Mouse (Mus musculus): ENCODE data around the gene Ppp1r15b. TPM values are rescaled to one million over a fixed set of nuclear protein-coding genes. Genes with fewer than 3 reads are reported as not detected.

Ppp1r15b gene
- polyA plus RNA-seq (2012; fragmentation: generic; extraction: Trizol), result 28.0 TPM
- long read RNA-seq, experiment 1, full-length matches to known transcripts, result 5 of 13 reads
- long read RNA-seq, experiment 1, partial matches to known transcripts, result 0 of 13 reads
- long read RNA-seq, experiment 1, other reads (novel, unspliced or antisense), result 8 of 13 reads
- long read RNA-seq, experiment 2, full-length matches to known transcripts, result 223 of 229 reads
- long read RNA-seq, experiment 2, partial matches to known transcripts, result 0 of 229 reads
- long read RNA-seq, experiment 2, other reads (novel, unspliced or antisense), result 6 of 229 reads

- TF ChIP-seq MAX (IDR thresholded peaks at IDR 0.05) (peak; percentile 97), CEBPB (IDR thresholded peaks at IDR 0.05; ENCODE audit: low read depth) (peak; percentile 81), MYOG (IDR thresholded peaks at IDR 0.05; ENCODE audit: control insufficient read depth, extremely low read depth, insufficient read length) (no peak), USF1 (IDR thresholded peaks at IDR 0.05; ENCODE audit: low read depth) (no peak), MYOD1 (IDR thresholded peaks at IDR 0.05; ENCODE audit: control insufficient read depth, insufficient read length, low read depth) (no peak), FOSL1 (IDR thresholded peaks at IDR 0.05; ENCODE audit: insufficient read depth, low read length, poor library complexity, severe bottlenecking) (peak; percentile 10)
- peaks cover 48% of the 10 kb centered on the region for H3K79me2 ChIP-seq (ENCODE audit: control insufficient read depth, insufficient read depth)
- peak within 1 kb of the TSS; percentile 100 for H3K4me3 ChIP-seq (ENCODE audit: insufficient read depth, poor library complexity, severe bottlenecking)
- H3ac ChIP-seq (ENCODE audit: control insufficient read depth, insufficient read length, low read depth), result peak within 1 kb of the TSS; percentile 84
- H3K36me3 ChIP-seq (ENCODE audit: control insufficient read depth, insufficient read depth), result peaks cover 35% of the 10 kb centered on the region
- H3K27me3 ChIP-seq (ENCODE audit: control insufficient read depth, insufficient read depth, insufficient read length), result no peaks in the 10 kb centered on the region
- H3K79me3 ChIP-seq (ENCODE audit: low read depth), result peaks cover 45% of the 10 kb centered on the region
Measured at GRCm38 (mm10) chr1:133130638-133131560, at the start of gene Ppp1r15b. Ppp1r15b (plus strand) TSS chr1:133131143.

- H3K79me3 ChIP-seq (ENCODE audit: low read depth), result no peaks in the 10 kb centered on the region
- H3K36me3 ChIP-seq (ENCODE audit: control insufficient read depth, insufficient read depth), result no peaks in the 10 kb centered on the region
- no peak for TF ChIP-seq MAX (IDR thresholded peaks at IDR 0.05)
- TF ChIP-seq MYOD1 (IDR thresholded peaks at IDR 0.05; ENCODE audit: control insufficient read depth, insufficient read length, low read depth), result no peak
- no peak for TF ChIP-seq USF1 (IDR thresholded peaks at IDR 0.05; ENCODE audit: low read depth)
- TF ChIP-seq CTCF (IDR thresholded peaks at IDR 0.05; ENCODE audit: control insufficient read depth, insufficient read depth, insufficient read length), result no peak
- no peak for TF ChIP-seq CEBPB (IDR thresholded peaks at IDR 0.05; ENCODE audit: low read depth)
- TF ChIP-seq MYOG (IDR thresholded peaks at IDR 0.05; ENCODE audit: control insufficient read depth, extremely low read depth, insufficient read length), result no peak
- TF ChIP-seq FOSL1 (IDR thresholded peaks at IDR 0.05; ENCODE audit: insufficient read depth, low read length, poor library complexity, severe bottlenecking), result no peak
- no peak overlapping the region for H3ac ChIP-seq (ENCODE audit: control insufficient read depth, insufficient read length, low read depth)
- H3K79me2 ChIP-seq (ENCODE audit: control insufficient read depth, insufficient read depth), result no peaks in the 10 kb centered on the region
- H3K27me3 ChIP-seq (ENCODE audit: control insufficient read depth, insufficient read depth, insufficient read length), result no peaks in the 10 kb centered on the region
- no peak overlapping the region for H3K4me3 ChIP-seq (ENCODE audit: insufficient read depth, poor library complexity, severe bottlenecking)
Measured at GRCm38 (mm10) chr1:133083003-133083546, 47.9 kb upstream of the Ppp1r15b start.

- Histone ChIP-seq H3K4me3 (ENCODE audit: insufficient read depth, poor library complexity, severe bottlenecking) (no peak overlapping the region), H3K36me3 (ENCODE audit: control insufficient read depth, insufficient read depth) (no peaks in the 10 kb centered on the region), H3ac (ENCODE audit: control insufficient read depth, insufficient read length, low read depth) (no peak overlapping the region), H3K79me2 (ENCODE audit: control insufficient read depth, insufficient read depth) (no peaks in the 10 kb centered on the region), H3K79me3 (ENCODE audit: low read depth) (no peaks in the 10 kb centered on the region), H3K27me3 (ENCODE audit: control insufficient read depth, insufficient read depth, insufficient read length) (no peaks in the 10 kb centered on the region)
- TF ChIP-seq MAX (IDR thresholded peaks at IDR 0.05) (no peak), MYOD1 (IDR thresholded peaks at IDR 0.05; ENCODE audit: control insufficient read depth, insufficient read length, low read depth) (no peak), FOSL1 (IDR thresholded peaks at IDR 0.05; ENCODE audit: insufficient read depth, low read length, poor library complexity, severe bottlenecking) (no peak), MYOG (IDR thresholded peaks at IDR 0.05; ENCODE audit: control insufficient read depth, extremely low read depth, insufficient read length) (no peak), USF1 (IDR thresholded peaks at IDR 0.05; ENCODE audit: low read depth) (no peak), CEBPB (IDR thresholded peaks at IDR 0.05; ENCODE audit: low read depth) (no peak)
Measured at GRCm38 (mm10) chr1:133083942-133084625, 46.9 kb upstream of the Ppp1r15b start.

- Histone ChIP-seq H3ac (ENCODE audit: control insufficient read depth, insufficient read length, low read depth) (no peak overlapping the region), H3K79me2 (ENCODE audit: control insufficient read depth, insufficient read depth) (no peaks in the 10 kb centered on the region), H3K79me3 (ENCODE audit: low read depth) (no peaks in the 10 kb centered on the region), H3K36me3 (ENCODE audit: control insufficient read depth, insufficient read depth) (no peaks in the 10 kb centered on the region), H3K27me3 (ENCODE audit: control insufficient read depth, insufficient read depth, insufficient read length) (no peaks in the 10 kb centered on the region), H3K4me3 (ENCODE audit: insufficient read depth, poor library complexity, severe bottlenecking) (no peak overlapping the region)
- TF ChIP-seq CTCF (IDR thresholded peaks at IDR 0.05; ENCODE audit: control insufficient read depth, insufficient read depth, insufficient read length) (no peak), MYOD1 (IDR thresholded peaks at IDR 0.05; ENCODE audit: control insufficient read depth, insufficient read length, low read depth) (no peak), USF1 (IDR thresholded peaks at IDR 0.05; ENCODE audit: low read depth) (no peak), MAX (IDR thresholded peaks at IDR 0.05) (no peak), FOSL1 (IDR thresholded peaks at IDR 0.05; ENCODE audit: insufficient read depth, low read length, poor library complexity, severe bottlenecking) (no peak), MYOG (IDR thresholded peaks at IDR 0.05; ENCODE audit: control insufficient read depth, extremely low read depth, insufficient read length) (no peak), CEBPB (IDR thresholded peaks at IDR 0.05; ENCODE audit: low read depth) (no peak)
Measured at GRCm38 (mm10) chr1:133084708-133085416, 46.1 kb upstream of the Ppp1r15b start.

GRCm38 (mm10) chr1:133085417-133085742 lies 45.6 kb upstream of the Ppp1r15b start:
- Histone ChIP-seq H3K79me2 (ENCODE audit: control insufficient read depth, insufficient read depth) (no peaks in the 10 kb centered on the region), H3K4me3 (ENCODE audit: insufficient read depth, poor library complexity, severe bottlenecking) (no peak overlapping the region), H3K79me3 (ENCODE audit: low read depth) (no peaks in the 10 kb centered on the region), H3ac (ENCODE audit: control insufficient read depth, insufficient read length, low read depth) (no peak overlapping the region), H3K36me3 (ENCODE audit: control insufficient read depth, insufficient read depth) (no peaks in the 10 kb centered on the region), H3K27me3 (ENCODE audit: control insufficient read depth, insufficient read depth, insufficient read length) (no peaks in the 10 kb centered on the region)
- TF ChIP-seq CTCF (IDR thresholded peaks at IDR 0.05; ENCODE audit: control insufficient read depth, insufficient read depth, insufficient read length), result no peak
- no peak for TF ChIP-seq MYOG (IDR thresholded peaks at IDR 0.05; ENCODE audit: control insufficient read depth, extremely low read depth, insufficient read length)
- TF ChIP-seq MYOD1 (IDR thresholded peaks at IDR 0.05; ENCODE audit: control insufficient read depth, insufficient read length, low read depth), result no peak
- TF ChIP-seq FOSL1 (IDR thresholded peaks at IDR 0.05; ENCODE audit: insufficient read depth, low read length, poor library complexity, severe bottlenecking), result no peak
- no peak for TF ChIP-seq CEBPB (IDR thresholded peaks at IDR 0.05; ENCODE audit: low read depth)
- TF ChIP-seq USF1 (IDR thresholded peaks at IDR 0.05; ENCODE audit: low read depth), result no peak
- no peak for TF ChIP-seq MAX (IDR thresholded peaks at IDR 0.05)

Measured in C2C12 (cell line).